Mouse (Mus musculus) limb, embryonic 12.5 days (tissue): ENCODE measurements around the gene Gm20388. TPM values are rescaled to one million over a fixed set of nuclear protein-coding genes. Genes with fewer than 3 reads are reported as not detected.

Experiments used
- ATAC-seq: fragments of 200-750 bp; cut with Nextera tagmentation; 2 replicates; pipeline ENCODE4 v1.8.0; 2017; ENCODE audit warnings: low read depth, moderate TSS enrichment; ENCODE audit not compliant: insufficient number of reproducible peaks, insufficient read depth, low FRiP score, low TSS enrichment
- H3K27ac ChIP-seq: fragments of 300-500 bp; sonication (generic); 2 replicates; pipeline ENCODE4 v1.5.1; 2016; ENCODE audit warnings: mild to moderate bottlenecking, moderate library complexity
- H3K27me3 ChIP-seq: fragments of 300-500 bp; sonication (generic); 2 replicates; pipeline ENCODE4 v1.6.1; 2016; ENCODE audit warnings: mild to moderate bottlenecking, moderate library complexity
- H3K36me3 ChIP-seq: fragments of 300-500 bp; sonication (generic); 2 replicates; pipeline ENCODE4 v1.6.1; 2016; ENCODE audit warnings: mild to moderate bottlenecking, moderate library complexity
- H3K4me1 ChIP-seq: fragments of 300-500 bp; sonication (generic); replicated peaks from 2 replicates; pipeline ENCODE4 v1.6.1; 2016
- H3K4me2 ChIP-seq: fragments of 300-500 bp; sonication (generic); 2 replicates; pipeline ENCODE4 v1.6.1; 2016; ENCODE audit warnings: mild to moderate bottlenecking, moderate library complexity
- H3K4me3 ChIP-seq: fragments of 300-500 bp; sonication (generic); replicated peaks from 2 replicates; pipeline ENCODE4 v1.5.1; 2016; ENCODE audit warnings: mild to moderate bottlenecking
- H3K9ac ChIP-seq: fragments of 300-500 bp; sonication (generic); replicated peaks from 2 replicates; pipeline ENCODE4 v1.6.1; 2016; ENCODE audit warnings: mild to moderate bottlenecking, moderate library complexity
- H3K9me3 ChIP-seq: fragments of 300-500 bp; sonication (generic); 2 replicates; pipeline ENCODE4 v1.6.1; 2016; ENCODE audit warnings: mild to moderate bottlenecking, moderate library complexity
- WGBS: fragments of 180-500 bp; shearing (Covaris S2); methylation state at CpG from one replicate; pipeline ENCODE4 v1.1.7; 2016; 5-methylcytosine and 5-hydroxymethylcytosine counted together
- polyA plus RNA-seq: library from polyadenylated mRNA; unstranded; fragments of >200 nt; fragmentation: Nextera tagmentation; extraction: Ambion mirVana; gene quantifications from 2 replicates; pipeline ENCODE4 v1.2.1, GENCODE M21; 2016

Gene Gm20388
- polyA plus RNA-seq, 1 experiment from 2014 or later: not detected

- Histone ChIP-seq H3K4me1 (peaks cover 3% of the 10 kb centered on the region; the same call in 1 of the 2 replicates), H3K27me3 (peaks cover 2% of the 10 kb centered on the region; the same call in 1 of the 2 replicates), H3K36me3 (no peaks in the 10 kb centered on the region), H3K4me3 (peak overlapping the region; percentile 15; the same call in 1 of the 2 replicates), H3K27ac (no peak overlapping the region), H3K9ac (no peak overlapping the region), H3K4me2 (peak overlapping the region; percentile 28), H3K9me3 (no peaks in the 10 kb centered on the region)
- WGBS: 19% methylated on average over 18 of the region's 18 CpGs
- peak; percentile 63; the same call in 1 of the 2 replicates for ATAC-seq
These were observed 3771.6 kb downstream of the Gm20388 start for GRCm38 (mm10) chr8:123682073-123682761.

GRCm38 (mm10) chr8:123683321-123683720 is 3772.7 kb downstream of the Gm20388 start:
- Histone ChIP-seq H3K27me3 (peaks cover 4% of the 10 kb centered on the region; the same call in 1 of the 2 replicates), H3K4me2 (0 out of 2 replicates have a peak overlapping the region, but pooled peaks have one; percentile 28), H3K27ac (no peak overlapping the region), H3K9ac (no peak overlapping the region), H3K36me3 (no peaks in the 10 kb centered on the region), H3K4me1 (peaks cover 3% of the 10 kb centered on the region; the same call in 1 of the 2 replicates), H3K4me3 (no peak overlapping the region), H3K9me3 (no peaks in the 10 kb centered on the region)
- 54% methylated on average over 7 of the region's 7 CpGs for WGBS
- ATAC-seq: no peak

- peaks cover 4% of the 10 kb centered on the region; the same call in 1 of the 2 replicates for H3K27me3 ChIP-seq
- 78% methylated on average over 7 of the region's 7 CpGs for WGBS
- peaks cover 3% of the 10 kb centered on the region; the same call in 1 of the 2 replicates for H3K4me1 ChIP-seq
These were observed 3774.2 kb downstream of the Gm20388 start for GRCm38 (mm10) chr8:123684806-123685205.

GRCm38 (mm10) chr8:123685477-123685876 is 3774.8 kb downstream of the Gm20388 start:
- no peak overlapping the region for H3K4me2 ChIP-seq
- H3K4me1 ChIP-seq: peaks cover 3% of the 10 kb centered on the region; the same call in 1 of the 2 replicates
- ATAC-seq: no peak
- no peak overlapping the region for H3K4me3 ChIP-seq
- 42% methylated on average over 4 of the region's 4 CpGs for WGBS
- H3K9ac ChIP-seq: no peak overlapping the region
- H3K27ac ChIP-seq: no peak overlapping the region
- H3K27me3 ChIP-seq: peaks cover 4% of the 10 kb centered on the region; the same call in 1 of the 2 replicates
- no peaks in the 10 kb centered on the region for H3K9me3 ChIP-seq
- no peaks in the 10 kb centered on the region for H3K36me3 ChIP-seq

More at GRCm38 (mm10) chr8:123684806-123685205, 3774.2 kb downstream of the Gm20388 start:
- no peak overlapping the region for H3K9ac ChIP-seq
- no peaks in the 10 kb centered on the region for H3K9me3 ChIP-seq
- ATAC-seq: no peak
- H3K4me3 ChIP-seq: no peak overlapping the region
- H3K36me3 ChIP-seq: no peaks in the 10 kb centered on the region
- H3K27ac ChIP-seq: no peak overlapping the region
- no peak overlapping the region for H3K4me2 ChIP-seq

- H3K4me2 ChIP-seq: no peak overlapping the region
- no peak for ATAC-seq
- H3K9ac ChIP-seq: no peak overlapping the region
- WGBS: 38% methylated on average over 4 of the region's 4 CpGs
- H3K36me3 ChIP-seq: no peaks in the 10 kb centered on the region
- no peak overlapping the region for H3K4me3 ChIP-seq
- H3K9me3 ChIP-seq: no peaks in the 10 kb centered on the region
- H3K27me3 ChIP-seq: peaks cover 4% of the 10 kb centered on the region; the same call in 1 of the 2 replicates
- no peak overlapping the region for H3K27ac ChIP-seq
- no peaks in the 10 kb centered on the region for H3K4me1 ChIP-seq
These were observed 3777.2 kb downstream of the Gm20388 start for GRCm38 (mm10) chr8:123687826-123688225.

GRCm38 (mm10) chr8:123692165-123692962 is 3781.7 kb downstream of the Gm20388 start:
- no peak overlapping the region for H3K4me2 ChIP-seq
- no peak for ATAC-seq
- no peaks in the 10 kb centered on the region for H3K9me3 ChIP-seq
- H3K27ac ChIP-seq: no peak overlapping the region
- H3K9ac ChIP-seq: no peak overlapping the region
- no peaks in the 10 kb centered on the region for H3K36me3 ChIP-seq
- no peak overlapping the region for H3K4me3 ChIP-seq
- H3K27me3 ChIP-seq: peaks cover 6% of the 10 kb centered on the region
- H3K4me1 ChIP-seq: peaks cover 2% of the 10 kb centered on the region; the same call in 1 of the 2 replicates
- 87% methylated on average over 10 of the region's 10 CpGs for WGBS

GRCm38 (mm10) chr8:123696167-123696566 is 3785.5 kb downstream of the Gm20388 start:
- no peak overlapping the region for H3K27ac ChIP-seq
- H3K36me3 ChIP-seq: no peaks in the 10 kb centered on the region
- no peak for ATAC-seq
- no peak overlapping the region for H3K9ac ChIP-seq
- H3K4me1 ChIP-seq: peaks cover 22% of the 10 kb centered on the region
- 54% methylated on average over 9 of the region's 9 CpGs for WGBS
- H3K9me3 ChIP-seq: no peaks in the 10 kb centered on the region
- no peak overlapping the region for H3K4me3 ChIP-seq
- H3K4me2 ChIP-seq: no peak overlapping the region
- peaks cover 5% of the 10 kb centered on the region; the same call in 1 of the 2 replicates for H3K27me3 ChIP-seq

GRCm38 (mm10) chr8:123697329-123697728 is 3786.7 kb downstream of the Gm20388 start:
- ATAC-seq: no peak
- H3K36me3 ChIP-seq: no peaks in the 10 kb centered on the region
- WGBS: 62% methylated on average over 5 of the region's 5 CpGs

GRCm38 (mm10) chr8:123700399-123701070 is 3789.9 kb downstream of the Gm20388 start:
- 0 out of 2 replicates have a peak overlapping the region, but pooled peaks have one; percentile 19 for H3K4me2 ChIP-seq
- peak overlapping the region; percentile 20; the same call in 1 of the 2 replicates for H3K27ac ChIP-seq

More at GRCm38 (mm10) chr8:123697329-123697728, 3786.7 kb downstream of the Gm20388 start:
- peaks cover 26% of the 10 kb centered on the region for H3K4me1 ChIP-seq
- H3K9me3 ChIP-seq: no peaks in the 10 kb centered on the region
- no peak overlapping the region for H3K27ac ChIP-seq
- peaks cover 5% of the 10 kb centered on the region; the same call in 1 of the 2 replicates for H3K27me3 ChIP-seq
- H3K9ac ChIP-seq: no peak overlapping the region
- H3K4me3 ChIP-seq: no peak overlapping the region
- no peak overlapping the region for H3K4me2 ChIP-seq

GRCm38 (mm10) chr8:123701952-123702587 is 3791.4 kb downstream of the Gm20388 start:
- Histone ChIP-seq H3K4me3 (no peak overlapping the region), H3K9me3 (no peaks in the 10 kb centered on the region), H3K4me2 (no peak overlapping the region), H3K27ac (no peak overlapping the region), H3K4me1 (peaks cover 27% of the 10 kb centered on the region), H3K27me3 (no peaks in the 10 kb centered on the region), H3K36me3 (no peaks in the 10 kb centered on the region), H3K9ac (no peak overlapping the region)
- no peak for ATAC-seq
- 67% methylated on average over 15 of the region's 15 CpGs for WGBS

More at GRCm38 (mm10) chr8:123700399-123701070, 3789.9 kb downstream of the Gm20388 start:
- Histone ChIP-seq H3K27me3 (no peaks in the 10 kb centered on the region), H3K4me3 (no peak overlapping the region), H3K9me3 (no peaks in the 10 kb centered on the region), H3K36me3 (no peaks in the 10 kb centered on the region), H3K9ac (no peak overlapping the region), H3K4me1 (peaks cover 27% of the 10 kb centered on the region)
- no peak for ATAC-seq
- WGBS: 39% methylated on average over 12 of the region's 12 CpGs
